Mouse (Mus musculus) kidney, embryonic 14.5 days (tissue): ENCODE results near the gene Apoa4. TPM values are rescaled to one million over a fixed set of nuclear protein-coding genes. Genes with fewer than 3 reads are reported as not detected.

Experiments
- ATAC-seq: fragments of 200-750 bp; cut with Nextera tagmentation; 2 replicates; pipeline ENCODE4 v1.8.0; 2017; ENCODE audit warnings: moderate number of reproducible peaks, mild to moderate bottlenecking, moderate TSS enrichment, moderate library complexity; ENCODE audit not compliant: low FRiP score, low TSS enrichment
- H3K27ac ChIP-seq: fragments of 300-500 bp; sonication (generic); 2 replicates; pipeline ENCODE4 v1.5.1; 2014; ENCODE audit warnings: low read depth, mild to moderate bottlenecking, low read length, moderate library complexity, mixed read lengths
- H3K27me3 ChIP-seq: fragments of 300-500 bp; sonication (generic); 2 replicates; pipeline ENCODE4 v1.6.1; 2014; ENCODE audit warnings: mild to moderate bottlenecking, low read length; ENCODE audit not compliant: control insufficient read depth, insufficient read depth
- H3K36me3 ChIP-seq: fragments of 300-500 bp; sonication (generic); 2 replicates; pipeline ENCODE4 v1.6.1; 2014; ENCODE audit warnings: low read length, mixed read lengths; ENCODE audit not compliant: control insufficient read depth, insufficient read depth
- H3K4me1 ChIP-seq: fragments of 300-500 bp; sonication (generic); 2 replicates; pipeline ENCODE4 v1.6.1; 2014; ENCODE audit warnings: low read length, mixed read lengths; ENCODE audit not compliant: control insufficient read depth, insufficient read depth
- H3K4me2 ChIP-seq: fragments of 300-500 bp; sonication (generic); replicated peaks from 2 replicates; pipeline ENCODE4 v1.6.1; 2014; ENCODE audit warnings: low read depth, mild to moderate bottlenecking, low read length
- H3K4me3 ChIP-seq: fragments of 300-500 bp; sonication (generic); 2 replicates; pipeline ENCODE4 v1.5.1; 2014; ENCODE audit warnings: mild to moderate bottlenecking, low read length
- H3K9ac ChIP-seq: fragments of 300-500 bp; sonication (generic); 2 replicates; pipeline ENCODE4 v1.6.1; 2014; ENCODE audit warnings: low read depth, mild to moderate bottlenecking, low read length, moderate library complexity
- H3K9me3 ChIP-seq: fragments of 300-500 bp; sonication (generic); 2 replicates; pipeline ENCODE4 v1.6.1; 2016; ENCODE audit warnings: low read length; ENCODE audit not compliant: control insufficient read depth
- WGBS: fragments of 180-500 bp; shearing (Covaris S2); extraction: QIAGEN DNeasy Blood & Tissue Kit; methylation state at CpG from one replicate; pipeline ENCODE4 v1.1.7; 2014; 5-methylcytosine and 5-hydroxymethylcytosine counted together
- polyA plus RNA-seq: library from polyadenylated mRNA; unstranded; fragments of >200 nt; fragmentation: Nextera tagmentation; extraction: Ambion mirVana; gene quantifications from 2 replicates; pipeline ENCODE4 v1.2.1, GENCODE M21; 2014

Gene Apoa4
- polyA plus RNA-seq, 1 experiment from 2014 or later: not detected

DNA sequence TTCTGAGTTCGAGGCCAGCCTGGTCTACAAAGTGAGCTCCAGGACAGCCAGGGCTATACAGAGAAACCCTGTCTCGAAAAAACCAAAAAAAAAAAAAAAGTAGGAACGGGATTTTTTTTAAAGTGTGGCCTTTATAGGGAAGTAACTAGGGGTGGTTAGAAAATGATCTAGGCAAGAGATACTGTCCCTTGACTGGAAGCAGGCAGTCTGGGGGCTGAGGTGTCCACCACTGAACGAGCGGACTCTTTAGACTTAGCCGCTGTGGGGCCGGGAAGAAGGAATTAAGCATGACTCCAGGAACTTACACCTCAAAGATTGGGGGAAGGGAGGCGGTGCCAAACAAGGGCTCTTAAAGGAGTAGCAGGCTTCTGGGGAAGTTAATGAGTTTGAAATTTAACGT is 22.3 kb upstream of the Apoa4 start:
- Histone ChIP-seq H3K27me3 (no peaks in the 10 kb centered on the region), H3K4me1 (0 out of 2 replicates have a peak, but pooled peaks cover 3% of the 10 kb centered on the region), H3K4me2 (no peak overlapping the region), H3K36me3 (peaks cover 48% of the 10 kb centered on the region; the same call in 1 of the 2 replicates), H3K27ac (no peak overlapping the region), H3K9ac (no peak overlapping the region), H3K9me3 (no peaks in the 10 kb centered on the region), H3K4me3 (no peak overlapping the region)
- no peak for ATAC-seq
- WGBS: 72% methylated on average over 9 of the region's 9 CpGs

DNA sequence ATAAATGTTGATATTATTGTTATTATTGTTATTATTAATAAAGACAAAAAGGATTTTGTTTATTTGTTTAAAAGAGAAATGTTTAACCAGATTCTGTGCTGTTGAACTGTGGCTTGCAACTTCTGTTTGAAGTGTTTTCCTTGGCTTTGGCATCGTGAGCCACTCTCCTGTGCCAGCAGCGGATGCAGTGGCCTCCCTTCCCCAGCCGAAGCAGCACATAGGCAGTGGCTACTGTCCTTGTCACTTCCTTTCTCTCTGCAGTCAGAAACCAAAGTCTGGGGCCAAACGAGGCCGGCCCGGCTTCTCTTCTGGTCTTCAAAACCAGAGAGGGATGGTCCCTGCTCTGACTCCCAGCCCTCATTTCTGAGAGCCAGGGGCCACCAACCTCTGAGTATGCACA is 17.4 kb upstream of the Apoa4 start:
- Histone ChIP-seq H3K27ac (no peak overlapping the region), H3K9ac (no peak overlapping the region), H3K4me1 (0 out of 2 replicates have a peak, but pooled peaks cover 3% of the 10 kb centered on the region), H3K4me2 (no peak overlapping the region), H3K4me3 (no peak overlapping the region), H3K36me3 (peaks cover 34% of the 10 kb centered on the region; the same call in 1 of the 2 replicates), H3K9me3 (no peaks in the 10 kb centered on the region), H3K27me3 (no peaks in the 10 kb centered on the region)
- 90% methylated on average over 6 of the region's 6 CpGs for WGBS
- ATAC-seq: no peak

DNA sequence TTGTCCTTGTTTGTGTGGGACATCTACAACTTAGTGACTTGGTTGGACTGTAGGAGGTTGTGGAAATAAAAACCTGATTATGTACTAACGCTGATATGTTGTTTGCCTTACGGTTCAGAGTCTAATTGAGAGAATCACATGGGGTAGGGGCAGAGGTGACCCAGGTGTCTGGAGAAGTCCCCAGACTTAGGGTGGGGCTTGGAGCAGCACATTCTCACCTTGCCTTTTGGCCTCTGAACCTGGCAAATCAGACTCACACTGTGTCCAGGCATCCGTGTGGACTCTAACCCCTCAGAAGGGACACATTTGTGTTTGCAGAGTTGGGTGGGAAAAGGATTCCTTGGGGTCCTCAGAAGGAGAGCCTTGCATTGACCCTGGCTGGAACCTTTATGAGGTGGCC is 16.4 kb upstream of the Apoa4 start:
- Histone ChIP-seq H3K27me3 (no peaks in the 10 kb centered on the region), H3K9me3 (no peaks in the 10 kb centered on the region), H3K27ac (no peak overlapping the region), H3K4me1 (0 out of 2 replicates have a peak, but pooled peaks cover 3% of the 10 kb centered on the region), H3K36me3 (peaks cover 33% of the 10 kb centered on the region; the same call in 1 of the 2 replicates), H3K4me2 (no peak overlapping the region), H3K4me3 (no peak overlapping the region), H3K9ac (no peak overlapping the region)
- WGBS: 65% methylated on average over 3 of the region's 3 CpGs
- ATAC-seq: no peak

DNA sequence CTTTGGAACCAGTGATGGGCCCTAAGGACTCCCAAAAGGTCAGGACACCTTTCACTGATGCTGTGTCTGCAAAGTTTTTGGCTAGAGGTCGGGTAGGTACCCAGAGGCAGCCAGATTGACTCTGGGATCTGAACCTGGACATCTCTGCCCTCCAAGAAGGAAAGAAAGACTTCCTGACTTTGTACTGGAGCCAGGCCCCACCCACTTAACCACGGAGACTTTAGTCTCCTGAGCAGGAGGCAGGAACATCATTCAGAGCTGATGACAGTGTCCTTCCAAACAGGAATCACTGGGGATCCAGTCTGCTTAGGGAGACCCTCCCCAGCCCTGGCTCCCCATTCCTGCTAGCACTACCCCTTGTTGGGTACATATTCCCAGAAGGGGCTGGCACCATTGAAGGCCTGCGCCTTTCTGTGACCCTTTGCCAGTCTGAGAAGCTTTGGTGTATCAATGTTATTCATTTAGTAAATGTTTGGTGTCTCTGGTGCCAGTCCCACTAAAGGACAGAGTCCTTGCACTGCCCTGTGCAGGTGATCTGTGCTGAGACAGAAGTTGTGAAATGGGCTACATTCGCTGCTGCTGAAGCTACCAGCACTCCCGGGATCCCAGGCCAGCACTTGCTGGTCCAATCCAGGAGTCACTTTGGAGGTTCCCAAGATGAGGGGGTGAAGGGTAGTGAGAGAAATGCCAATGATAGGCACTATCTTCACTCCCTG is 15.4 kb upstream of the Apoa4 start:
- H3K27ac ChIP-seq: no peak overlapping the region
- H3K4me3 ChIP-seq: no peak overlapping the region
- no peak overlapping the region for H3K4me2 ChIP-seq
- H3K36me3 ChIP-seq: peaks cover 25% of the 10 kb centered on the region; the same call in 1 of the 2 replicates
- 65% methylated on average over 5 of the region's 5 CpGs for WGBS
- ATAC-seq: no peak
- no peak overlapping the region for H3K9ac ChIP-seq
- 0 out of 2 replicates have a peak, but pooled peaks cover 1% of the 10 kb centered on the region for H3K4me1 ChIP-seq
- H3K9me3 ChIP-seq: no peaks in the 10 kb centered on the region
- no peaks in the 10 kb centered on the region for H3K27me3 ChIP-seq

DNA sequence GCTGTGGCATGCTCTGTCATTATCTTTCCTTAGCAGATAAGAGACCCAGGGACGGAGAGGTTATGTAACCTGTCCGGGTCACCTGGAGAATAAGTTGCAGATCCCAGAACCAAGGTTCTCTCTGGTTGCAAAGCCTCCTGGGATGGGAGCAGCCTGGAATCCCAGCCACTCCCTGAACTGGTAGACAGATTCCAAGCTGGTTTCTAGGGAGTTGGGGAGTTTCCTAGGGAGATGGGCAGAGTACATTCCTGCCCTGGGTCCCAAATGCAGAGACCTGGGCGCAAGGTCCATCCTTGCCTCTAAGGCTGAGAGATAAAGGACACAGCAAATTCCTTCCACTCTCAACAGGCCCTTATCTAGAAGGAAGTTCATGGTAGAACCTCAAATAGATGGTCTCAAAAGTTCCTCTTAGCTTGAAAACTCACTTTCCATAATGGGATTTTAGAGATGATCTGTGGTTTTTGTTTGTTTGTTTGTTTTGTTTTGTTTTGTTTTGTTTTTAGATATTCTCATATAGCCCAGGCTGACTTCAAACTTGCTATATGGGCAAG is 13.4 kb upstream of the Apoa4 start:
- Histone ChIP-seq H3K4me1 (0 out of 2 replicates have a peak, but pooled peaks cover 5% of the 10 kb centered on the region), H3K36me3 (peaks cover 7% of the 10 kb centered on the region; the same call in 1 of the 2 replicates), H3K27ac (no peak overlapping the region), H3K9ac (no peak overlapping the region), H3K4me2 (no peak overlapping the region), H3K4me3 (no peak overlapping the region), H3K9me3 (no peaks in the 10 kb centered on the region), H3K27me3 (no peaks in the 10 kb centered on the region)
- ATAC-seq: no peak
- 93% methylated on average over 3 of the region's 3 CpGs for WGBS

DNA sequence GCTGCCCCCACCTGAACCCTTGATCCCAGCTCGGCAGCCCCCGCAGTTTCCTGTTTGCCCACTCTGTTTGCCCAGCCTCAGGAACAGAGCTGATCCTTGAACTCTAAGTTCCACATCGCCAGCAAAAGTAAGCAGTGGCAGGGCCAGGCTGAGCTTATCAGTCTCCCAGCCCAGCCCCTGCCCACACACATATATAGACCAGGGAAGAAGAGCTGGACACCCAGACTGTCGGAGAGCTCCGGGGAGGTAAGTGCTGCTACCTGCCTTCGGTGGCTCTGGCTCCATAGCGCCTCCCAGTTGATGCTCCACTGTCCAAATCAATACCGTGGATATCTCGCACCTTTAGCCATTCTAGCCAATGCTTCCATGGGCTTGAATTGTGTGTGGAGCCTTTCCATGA is 12.0 kb upstream of the Apoa4 start, which contains the start of gene Apoa1:
Gene Apoa1, plus strand, starts transcription at position 90 of the 400 bp plus-strand sequence.
- Histone ChIP-seq H3K27me3 (no peaks in the 10 kb centered on the region), H3K9ac (no peak within 1 kb of the TSS), H3K27ac (no peak within 1 kb of the TSS), H3K4me1 (0 out of 2 replicates have a peak, but pooled peaks cover 5% of the 10 kb centered on the region), H3K4me3 (no peak within 1 kb of the TSS), H3K4me2 (no peak within 1 kb of the TSS), H3K9me3 (no peaks in the 10 kb centered on the region), H3K36me3 (no peaks in the 10 kb centered on the region)
- ATAC-seq: no peak
- 52% methylated on average over 9 of the region's 9 CpGs for WGBS

DNA sequence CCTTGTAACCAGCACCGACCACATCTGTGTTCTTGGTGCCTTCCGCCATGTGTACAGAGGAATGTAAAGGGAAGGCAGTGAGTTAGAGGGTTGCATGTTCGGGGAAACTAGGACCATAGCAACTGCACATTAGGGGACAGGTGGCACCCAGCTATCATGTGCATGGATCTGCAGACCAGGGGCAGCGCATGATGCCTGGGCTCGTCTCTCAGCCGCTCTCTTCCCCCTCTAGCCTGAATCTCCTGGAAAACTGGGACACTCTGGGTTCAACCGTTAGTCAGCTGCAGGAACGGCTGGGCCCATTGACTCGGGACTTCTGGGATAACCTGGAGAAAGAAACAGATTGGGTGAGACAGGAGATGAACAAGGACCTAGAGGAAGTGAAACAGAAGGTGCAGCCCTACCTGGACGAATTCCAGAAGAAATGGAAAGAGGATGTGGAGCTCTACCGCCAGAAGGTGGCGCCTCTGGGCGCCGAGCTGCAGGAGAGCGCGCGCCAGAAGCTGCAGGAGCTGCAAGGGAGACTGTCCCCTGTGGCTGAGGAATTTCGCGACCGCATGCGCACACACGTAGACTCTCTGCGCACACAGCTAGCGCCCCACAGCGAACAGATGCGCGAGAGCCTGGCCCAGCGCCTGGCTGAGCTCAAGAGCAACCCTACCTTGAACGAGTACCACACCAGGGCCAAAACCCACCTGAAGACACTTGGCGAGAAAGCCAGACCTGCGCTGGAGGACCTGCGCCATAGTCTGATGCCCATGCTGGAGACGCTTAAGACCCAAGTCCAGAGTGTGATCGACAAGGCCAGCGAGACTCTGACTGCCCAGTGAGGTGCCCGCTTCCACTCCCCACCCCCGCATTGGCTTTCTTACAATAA is 10.7 kb upstream of the Apoa4 start:
- Histone ChIP-seq H3K4me3 (peak overlapping the region; percentile 48), H3K9me3 (no peaks in the 10 kb centered on the region), H3K27me3 (no peaks in the 10 kb centered on the region), H3K9ac (peak overlapping the region; percentile 63), H3K27ac (no peak overlapping the region), H3K4me2 (peak overlapping the region; percentile 80), H3K4me1 (0 out of 2 replicates have a peak, but pooled peaks cover 5% of the 10 kb centered on the region), H3K36me3 (no peaks in the 10 kb centered on the region)
- ATAC-seq: peak; percentile 94
- WGBS: 15% methylated on average over 37 of the region's 37 CpGs

DNA sequence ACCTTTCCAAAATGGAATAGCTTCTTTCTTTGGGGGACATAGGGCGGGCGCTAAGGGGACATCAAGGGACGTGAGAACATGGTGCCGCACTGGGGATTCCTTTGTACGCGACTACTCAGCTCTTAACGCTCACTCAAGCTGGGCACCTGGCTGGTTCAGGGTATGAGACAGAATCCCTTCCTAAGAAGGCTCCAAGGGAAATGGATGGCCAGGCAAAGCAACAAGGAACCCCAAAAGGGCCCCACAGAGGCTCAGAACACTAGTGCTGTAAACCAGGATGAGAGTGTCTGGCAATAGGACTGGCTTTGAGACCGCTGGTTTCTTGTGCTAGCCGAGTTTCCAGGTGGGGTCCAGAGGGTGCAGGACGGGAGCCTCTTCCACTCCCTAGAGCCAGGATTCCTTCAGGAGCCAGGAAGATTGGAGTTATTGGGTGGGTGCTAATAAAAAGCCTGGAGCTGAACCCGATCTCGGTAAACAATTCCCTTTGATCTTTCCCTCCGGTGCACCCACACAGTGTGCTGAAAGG is 10.0 kb upstream of the Apoa4 start:
- no peak; the same call in 1 of the 2 replicates for ATAC-seq
- H3K4me1 ChIP-seq: 0 out of 2 replicates have a peak, but pooled peaks cover 5% of the 10 kb centered on the region
- peak overlapping the region; percentile 48 for H3K4me3 ChIP-seq
- 9% methylated on average over 13 of the region's 13 CpGs for WGBS
- H3K27me3 ChIP-seq: no peaks in the 10 kb centered on the region
- peak overlapping the region; percentile 63 for H3K9ac ChIP-seq
- no peaks in the 10 kb centered on the region for H3K9me3 ChIP-seq
- H3K4me2 ChIP-seq: peak overlapping the region; percentile 80
- no peak overlapping the region for H3K27ac ChIP-seq
- H3K36me3 ChIP-seq: no peaks in the 10 kb centered on the region
